Mouse (Mus musculus) MEL (cell line): ENCODE measurements around the gene Zrsr2.

Experiments
- CTCF ChIP-seq, 3 experiments: IDR thresholded peaks in 2 of 3; conservative IDR thresholded peaks in 1 of 3; 2 replicates each; pipeline ENCODE4 v1.5.1; 2011 to 2012; ENCODE audit warnings: low read length in 3 of 3, low read depth in 2 of 3, mild to moderate bottlenecking in 2 of 3, improper control_type of control experiment in 1 of 3, inconsistent platforms in 1 of 3, mixed read lengths in 1 of 3, moderate library complexity in 1 of 3; ENCODE audit not compliant: control insufficient read depth in 1 of 3, insufficient read depth in 1 of 3, poor library complexity in 1 of 3, severe bottlenecking in 1 of 3
- GATA1 ChIP-seq: IDR thresholded peaks from 2 replicates; pipeline ENCODE4 v1.6.1; 2011; ENCODE audit warnings: low read depth, low read length, improper control_type of control experiment
- KAT2A ChIP-seq: conservative IDR thresholded peaks from 2 replicates; pipeline ENCODE4 v1.6.1; 2012; ENCODE audit warnings: low read depth, low read length, improper control_type of control experiment, inconsistent platforms
- MXI1 ChIP-seq: IDR thresholded peaks from 2 replicates; pipeline ENCODE4 v1.6.1; 2011; ENCODE audit warnings: mild to moderate bottlenecking, low read depth, low read length, improper control_type of control experiment
- POLR2A ChIP-seq, 2 experiments: IDR thresholded peaks; 2 replicates each; pipeline ENCODE4 v1.6.1; 2011 to 2012; ENCODE audit warnings: low read length in 2 of 2, mild to moderate bottlenecking in 2 of 2, control low read depth in 1 of 2, improper control_type of control experiment in 1 of 2, low read depth in 1 of 2, moderate library complexity in 1 of 2; ENCODE audit not compliant: control insufficient read depth in 1 of 2, insufficient read depth in 1 of 2, poor library complexity in 1 of 2
- USF1 ChIP-seq: IDR thresholded peaks from 2 replicates; pipeline ENCODE4 v1.6.1; 2014; ENCODE audit warnings: low read depth, mild to moderate bottlenecking, inconsistent platforms, low read length, improper control_type of control experiment, moderate library complexity

DNA sequence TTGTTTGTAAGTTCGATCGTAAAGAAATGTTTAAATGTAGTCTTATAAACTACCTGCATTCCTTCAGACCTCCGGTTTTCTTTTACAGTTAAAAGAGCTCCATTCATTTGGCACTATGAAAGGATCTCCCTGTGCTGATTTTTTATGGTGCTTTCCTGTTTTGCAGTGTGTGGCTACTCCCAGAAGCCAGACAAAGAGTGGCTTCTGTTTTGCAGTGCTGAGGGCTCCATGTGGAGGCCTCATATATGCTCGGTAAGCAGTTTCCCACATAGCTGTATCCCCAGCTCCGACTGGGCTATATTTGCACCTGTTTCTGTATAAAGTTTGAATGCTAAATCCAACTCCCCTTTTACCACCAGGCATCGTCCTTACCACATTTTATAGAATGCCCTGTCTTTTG, 23.7 kb upstream of the Zrsr2 start:
- no peak for TF ChIP-seq POLR2A (IDR thresholded peaks at IDR 0.05; ENCODE audit: control insufficient read depth in 1 of 2, insufficient read depth in 1 of 2, low read depth in 1 of 2, low read length in 2 of 2, poor library complexity in 1 of 2)
- TF ChIP-seq KAT2A: no peak
- no peak for TF ChIP-seq GATA1
- TF ChIP-seq CTCF (IDR thresholded peaks at IDR 0.05 in 2 of 3, conservative IDR thresholded peaks at IDR 0.05 in 1 of 3; ENCODE audit: control insufficient read depth in 1 of 3, insufficient read depth in 1 of 3, low read depth in 2 of 3, low read length in 3 of 3, poor library complexity in 1 of 3, severe bottlenecking in 1 of 3): no peak
- TF ChIP-seq MXI1: no peak
- no peak for TF ChIP-seq USF1
